Mouse (Mus musculus) pancreas, adult 10 weeks (tissue): Measurements from ENCODE around the gene Gga3. TPM values are rescaled to one million over a fixed set of nuclear protein-coding genes. Genes with fewer than 3 reads are reported as not detected.

Source experiments
- polyA plus RNA-seq: library from polyadenylated mRNA; stranded (reverse); fragments of 350-450 nt; fragmentation: Illumina TruSeq; extraction: RNeasy Lipid Tissue Mini Kit (QIAGEN cat#74804); gene quantifications from one replicate; pipeline ENCODE4 v1.2.3, GENCODE M21; 2015; ENCODE audit warnings: low read depth, low replicate concordance; ENCODE audit not compliant: insufficient read depth

The Gga3 gene
- polyA plus RNA-seq: 10.9 TPM

DNA sequence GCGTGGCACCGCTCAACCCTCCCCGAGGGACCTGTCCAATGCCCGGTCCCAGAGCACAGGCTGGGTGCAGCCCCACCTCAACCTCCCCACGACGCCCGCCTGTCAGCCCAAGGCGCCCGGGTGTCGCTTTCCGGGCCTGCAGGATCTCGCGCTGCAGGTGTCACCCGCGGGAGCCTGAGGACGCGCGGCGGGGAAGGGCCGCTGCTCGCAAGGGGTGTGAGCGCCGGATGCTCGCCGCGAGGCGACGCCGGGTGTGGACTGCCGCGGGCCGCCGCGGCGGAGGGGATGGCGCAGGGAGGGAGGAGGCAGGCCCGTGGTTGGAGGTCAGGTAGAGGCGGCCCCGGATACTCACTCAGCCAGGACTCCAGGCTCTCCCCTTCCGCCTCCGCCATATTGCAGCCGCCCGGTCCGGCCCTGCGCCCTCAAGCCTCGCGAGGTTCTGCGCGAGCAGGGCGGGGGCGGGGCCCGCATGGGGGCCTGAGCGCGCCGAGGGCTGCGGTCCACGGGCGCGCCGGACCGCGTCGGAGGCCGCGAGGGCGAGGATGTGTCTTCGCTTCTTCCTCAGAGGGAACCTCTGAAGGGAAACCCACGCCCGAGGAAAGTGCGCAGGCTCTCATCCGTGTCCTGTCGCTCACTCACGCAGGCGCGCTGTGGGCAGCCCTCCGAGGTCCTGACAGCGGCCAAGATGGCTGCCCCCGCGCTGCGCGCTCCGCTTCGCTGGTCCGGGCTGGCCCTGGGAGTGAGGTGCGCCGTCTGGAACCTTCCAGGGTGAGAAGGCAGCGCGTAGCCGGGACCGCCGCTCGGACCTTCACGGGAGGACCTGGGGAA, at the start of gene Gga3, which contains the start of gene Mrps7:
Gene Gga3, minus strand, starts transcription at position 576 of the 828 bp plus-strand sequence.
Gene Mrps7, plus strand, starts transcription at position 450 of the 828 bp plus-strand sequence.

DNA sequence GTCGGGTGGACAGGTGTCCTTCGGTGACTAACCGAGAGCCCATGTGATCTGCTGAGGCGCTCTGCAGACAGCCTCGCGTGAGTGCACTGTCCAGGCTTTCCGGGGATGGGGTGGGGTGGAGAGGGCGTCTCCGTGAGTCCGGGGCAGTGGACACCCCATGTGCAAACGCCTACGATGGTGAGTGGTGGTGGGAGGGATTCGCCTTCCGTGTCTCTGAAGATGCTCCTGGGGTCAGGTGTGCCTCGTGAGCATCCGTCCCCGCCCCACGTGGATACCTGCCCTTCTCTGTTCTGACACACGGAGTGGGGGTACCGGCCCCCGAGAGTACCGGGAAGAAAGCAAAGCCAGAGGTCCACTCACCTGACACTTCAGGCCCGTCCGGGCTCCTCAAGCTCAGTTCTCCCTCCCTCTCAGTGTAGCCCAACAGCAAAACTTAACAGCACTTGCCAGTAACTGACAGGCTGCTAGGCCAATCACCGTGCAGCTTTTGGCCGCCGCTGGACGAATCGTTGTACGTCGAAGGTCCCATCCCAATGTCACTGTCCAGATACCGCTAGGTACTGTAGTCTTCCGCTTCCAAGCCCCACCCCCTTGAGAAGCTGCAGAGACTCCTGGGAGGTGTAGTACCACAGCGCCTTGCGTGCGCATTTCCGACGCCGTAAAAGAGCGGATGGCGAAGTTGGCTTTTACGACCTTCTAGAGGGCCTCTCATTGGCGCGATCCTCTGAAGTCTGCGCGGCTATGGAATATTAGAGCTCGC, 24.0 kb upstream of the Gga3 start, which contains the start of gene Slc25a19:
Gene Slc25a19, minus strand, starts transcription at position 591 of the 760 bp plus-strand sequence.

DNA sequence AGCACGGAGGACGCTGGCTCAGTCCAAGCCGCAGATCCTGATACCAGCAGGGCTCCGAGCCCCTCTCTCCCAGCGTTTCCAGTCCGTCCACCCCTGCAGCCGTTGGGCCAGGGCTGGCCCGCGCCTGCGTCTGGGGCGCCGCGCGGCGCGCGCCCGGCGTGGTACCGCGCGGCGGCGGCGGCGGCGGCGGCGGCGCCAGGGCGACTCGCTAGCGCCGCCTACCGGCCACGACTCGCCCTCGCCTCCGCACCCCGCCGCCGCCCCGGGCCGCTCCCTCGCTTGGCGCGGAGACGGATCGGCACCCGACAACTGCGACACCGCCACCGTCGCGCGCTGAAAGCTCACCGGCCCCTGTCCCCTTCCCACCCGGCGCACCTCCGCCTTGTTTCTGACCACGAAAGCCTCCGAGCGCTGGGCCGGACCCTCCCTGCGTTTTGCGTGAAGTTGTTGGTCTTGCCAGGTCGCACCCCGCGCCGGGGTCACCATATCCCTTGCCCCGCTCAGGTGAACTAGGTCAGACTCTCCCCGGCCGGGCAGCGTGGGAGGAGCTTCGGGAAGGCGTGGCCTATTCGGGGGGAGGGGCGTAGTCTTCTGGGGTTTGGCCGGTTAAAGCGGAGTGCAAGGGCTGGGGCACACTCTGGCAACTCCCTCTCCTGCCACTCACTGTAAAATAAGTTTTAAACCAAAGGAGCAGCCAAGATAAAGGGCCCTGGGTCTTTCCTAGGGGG, 8.7 kb upstream of the Gga3 start, which contains the start of gene Mif4gd:
Gene Mif4gd, minus strand, starts transcription at position 560 of the 728 bp plus-strand sequence.

DNA sequence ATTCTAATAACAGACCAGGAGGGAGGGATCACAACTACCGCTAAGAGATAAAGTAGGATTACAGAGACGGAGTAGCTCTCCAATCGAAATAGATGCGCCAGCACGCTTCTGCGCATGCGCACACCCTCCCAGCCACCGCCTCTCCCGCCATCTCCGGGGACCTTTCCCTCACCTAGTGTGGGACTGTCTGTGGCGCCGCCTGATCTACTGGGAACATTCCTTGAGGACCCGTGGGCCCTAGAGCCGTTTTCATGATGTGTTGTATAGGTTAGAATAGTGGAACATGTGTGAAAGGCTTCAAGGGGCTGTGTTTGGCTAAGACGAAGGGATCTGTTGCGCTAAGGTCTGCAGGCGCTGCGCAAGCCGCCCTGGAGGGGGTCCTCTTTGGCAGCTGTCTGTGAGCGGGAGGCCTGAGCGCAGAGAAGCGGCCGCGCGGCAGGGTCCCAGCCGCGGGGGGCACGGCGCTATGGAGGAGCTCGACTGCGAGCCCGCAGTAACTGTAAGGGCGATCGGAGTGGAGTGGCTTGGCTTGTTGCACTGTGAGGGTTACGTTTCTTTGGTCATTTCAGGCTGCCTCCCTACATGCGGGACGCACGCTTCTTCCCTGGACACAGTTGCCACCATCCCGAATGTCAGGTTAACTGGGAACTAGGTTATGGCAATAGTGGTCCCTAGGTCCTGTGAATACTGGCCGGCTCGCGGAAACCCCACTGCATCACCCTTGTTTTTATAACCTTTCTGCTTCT, 39.6 kb downstream of the Gga3 start, which contains the start of gene Nup85:
Gene Nup85, plus strand, starts transcription at position 371 of the 746 bp plus-strand sequence.

DNA sequence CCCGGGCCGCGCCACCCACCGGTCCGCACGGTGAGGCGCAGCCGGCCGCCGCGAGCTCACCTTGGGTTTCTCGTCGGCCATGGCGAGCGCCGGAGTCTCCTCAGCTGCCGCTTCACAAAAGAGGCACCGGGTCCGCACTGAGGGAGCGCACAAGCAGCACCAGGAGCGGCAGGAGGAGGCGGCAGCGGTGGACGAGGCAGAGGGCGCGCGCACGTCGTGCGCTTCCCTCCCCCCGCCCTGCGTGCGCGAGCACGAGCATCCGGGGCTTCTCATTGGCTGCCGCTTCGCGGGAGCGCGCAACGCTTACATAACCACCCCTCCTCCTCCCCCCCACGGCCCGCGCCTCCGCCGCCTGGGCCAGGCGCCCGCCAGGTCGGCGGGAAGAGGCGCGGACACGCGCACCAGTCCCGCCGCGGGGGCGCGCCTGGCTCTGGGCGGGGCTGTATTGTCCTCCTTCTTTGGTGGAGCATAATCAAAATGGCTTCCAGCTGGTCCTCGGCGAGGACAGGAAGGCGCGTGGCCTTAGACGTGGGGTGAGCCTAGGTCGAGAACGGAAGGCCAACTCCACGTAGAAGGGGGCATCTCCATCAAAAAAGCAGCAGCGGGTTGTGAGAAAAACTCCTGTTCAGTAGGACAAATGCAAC, 67.7 kb downstream of the Gga3 start, which contains the start of gene Sumo2:
Gene Sumo2, minus strand, starts transcription at position 239 of the 644 bp plus-strand sequence.

Other genes starting within 250 kb of the Gga3 start
- gene Hid1, start 236.3 kb downstream of the Gga3 start, polyA plus RNA-seq: 44.2 TPM
- 2.5 TPM for gene Cdr2l, start 222.1 kb downstream of the Gga3 start, polyA plus RNA-seq
- gene Mrpl58, start 200.3 kb downstream of the Gga3 start, polyA plus RNA-seq: 26.4 TPM
- 161 TPM for gene Atp5h, start 184.1 kb downstream of the Gga3 start, polyA plus RNA-seq
- gene Kctd2, start 183.9 kb downstream of the Gga3 start, polyA plus RNA-seq: 19.3 TPM
- not detected for gene Trim80, start 163.5 kb downstream of the Gga3 start, polyA plus RNA-seq
- 2.6 TPM for gene Slc16a5, start 141.6 kb downstream of the Gga3 start, polyA plus RNA-seq
- gene Armc7, start 128.4 kb downstream of the Gga3 start, polyA plus RNA-seq: 1.3 TPM
- 14.2 TPM for gene Nt5c, start 112.2 kb downstream of the Gga3 start, polyA plus RNA-seq
- 22.4 TPM for gene Jpt1, start 89.7 kb downstream of the Gga3 start, polyA plus RNA-seq
- gene Sumo2, start 67.8 kb downstream of the Gga3 start, polyA plus RNA-seq: 54.9 TPM
- gene Nup85, start 39.6 kb downstream of the Gga3 start, polyA plus RNA-seq: 28.3 TPM
- 16.0 TPM for gene Mrps7, start 126 bp downstream of the Gga3 start, polyA plus RNA-seq
- 27.7 TPM for gene Mif4gd, start 8.9 kb upstream of the Gga3 start, polyA plus RNA-seq
- 8.3 TPM for gene Slc25a19, start 24.2 kb upstream of the Gga3 start, polyA plus RNA-seq
- gene Grb2, start 104.5 kb upstream of the Gga3 start, polyA plus RNA-seq: 10.1 TPM
- 5.9 TPM for gene Tmem94, start 161.4 kb upstream of the Gga3 start, polyA plus RNA-seq
- 13.3 TPM for gene Caskin2, start 209.6 kb upstream of the Gga3 start, polyA plus RNA-seq
- gene Tsen54, start 210.7 kb upstream of the Gga3 start, polyA plus RNA-seq: 11.0 TPM
- gene Llgl2, start 220.0 kb upstream of the Gga3 start, polyA plus RNA-seq: 66.6 TPM